8 mouse cellular contexts compared by ENCODE assay signal in the genomic region with DNA sequence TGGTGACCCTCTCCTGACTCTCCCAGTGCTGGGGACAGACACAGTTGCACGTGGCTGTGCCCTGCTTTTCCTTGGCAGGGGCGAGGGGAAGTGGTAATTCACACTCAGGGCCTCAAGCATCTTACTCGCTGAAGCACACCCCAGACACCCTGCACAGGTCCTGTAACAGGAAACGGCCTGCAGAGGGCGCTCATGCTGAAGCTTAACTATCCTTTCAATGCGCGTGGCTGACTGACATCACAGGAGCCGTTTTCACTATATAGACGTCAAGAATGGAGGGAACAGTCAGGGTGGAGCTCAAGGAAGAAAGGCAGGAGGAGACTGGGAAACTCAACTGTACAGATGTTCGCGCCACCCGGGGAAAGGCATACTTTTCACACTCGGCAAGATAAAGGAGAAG. TPM values are rescaled to one million over a fixed set of nuclear protein-coding genes. Genes with fewer than 3 reads are reported as not detected.
DNase-seq lines count a peak whose midpoint lies in the region; ATAC-seq and TF ChIP-seq lines count a peak whose summit lies in the region.

No protein-coding gene starts in this region.

- peak; percentile 15 to 33 for DNase-seq in adrenal gland, adult 18-20 months (ENCODE audit: low spot score in 2 of 2)
- no peak for DNase-seq in adrenal gland, adult 8-10 months
- DNase-seq in ovary, postnatal 14 days (ENCODE audit: low spot score) = peak; percentile 13
- no peak for DNase-seq in ovary, adult 18-20 months (ENCODE audit: low spot score)
- peak; percentile 65 for DNase-seq in cerebellum, adult 9-10 months
- DNase-seq in gastrocnemius, postnatal 14 days = peak; percentile 18
- peak; percentile 81 for DNase-seq in lung, embryonic 14.5 days
- peak; percentile 56 to 70 for DNase-seq in right cerebral cortex, postnatal 10 days (ENCODE audit: low spot score in 2 of 2)

- peak; percentile 62 for TF ChIP-seq CTCF in lung, embryonic 14.5 days (IDR thresholded peaks at IDR 0.05; ENCODE audit: low read depth)

- intact Hi-C loops in gastrocnemius, postnatal 14 days (cut with DNase I; ENCODE audit: low total_unique reads) = no loop called here

- H3K4me1 ChIP-seq in lung, embryonic 14.5 days (ENCODE audit: insufficient read depth) = no peaks in the 10 kb centered on the region

- H3K36me3 ChIP-seq in lung, embryonic 14.5 days (ENCODE audit: insufficient read depth) = peaks cover 82% of the 10 kb centered on the region

- no peak overlapping the region for H3K27ac ChIP-seq in lung, embryonic 14.5 days (ENCODE audit: low read depth)

- H3K9ac ChIP-seq in lung, embryonic 14.5 days = no peak overlapping the region

- 59% methylated on average over 13 of the region's 13 CpGs for WGBS in lung, embryonic 14.5 days

- no peak overlapping the region for H3K4me2 ChIP-seq in lung, embryonic 14.5 days

- no peaks in the 10 kb centered on the region for H3K9me3 ChIP-seq in lung, embryonic 14.5 days (ENCODE audit: low read depth, low read length)

- no peaks in the 10 kb centered on the region for H3K27me3 ChIP-seq in lung, embryonic 14.5 days (ENCODE audit: insufficient read depth, low read length)

- no peak for ATAC-seq in lung, embryonic 14.5 days (ENCODE audit: insufficient read depth)

- no peak overlapping the region for H3K4me3 ChIP-seq in lung, embryonic 14.5 days (ENCODE audit: low read depth, low read length)

RNA-seq across cellular contexts. Expression of gene Cdkl4, which starts 23.8 kb away (rescaled TPM):
- under 1 TPM; 0.10 TPM for total RNA-seq in adrenal gland, adult 18-20 months (2021)
- total RNA-seq in adrenal gland, adult 8-10 months (2022) = under 1 TPM in 3 of 4 experiments, not detected in 1; 0.19 to 0.40 (median 0.21) TPM
- under 1 TPM in 1 of 2 experiments, not detected in 1; 0.14 TPM for total RNA-seq in gastrocnemius, postnatal 14 days (2021)
- polyA plus RNA-seq in lung, embryonic 14.5 days (2014; fragmentation: Nextera tagmentation; extraction: Ambion mirVana) = 0.27 and 0.37 TPM in 2 replicates

Comparison
In these comparisons a context has a peak if more than half of its experiments do, and no peak if none do; other contexts are left out.
1. DNase-seq: peak in adrenal gland, adult 18-20 months (2 of 2), ovary, postnatal 14 days (single experiment), cerebellum, adult 9-10 months (single experiment), gastrocnemius, postnatal 14 days (single experiment), lung, embryonic 14.5 days (single experiment) and right cerebral cortex, postnatal 10 days (2 of 2); none in adrenal gland, adult 8-10 months (single experiment) and ovary, adult 18-20 months (single experiment).